Mouse (Mus musculus) CH12.LX (cell line): ENCODE data around the gene Tmem170b.

Experiments
- CHD1 ChIP-seq: IDR thresholded peaks from 2 replicates; pipeline ENCODE4 v1.6.1; 2012; ENCODE audit warnings: low read depth, low read length, improper control_type of control experiment, inconsistent platforms
- CTCF ChIP-seq, 2 experiments: IDR thresholded peaks in 1 of 2; conservative IDR thresholded peaks in 1 of 2; 2 replicates each; pipeline ENCODE4 v1.5.1; 2011 to 2012; ENCODE audit warnings: low read depth in 2 of 2, low read length in 2 of 2, improper control_type of control experiment in 1 of 2, inconsistent platforms in 1 of 2, mild to moderate bottlenecking in 1 of 2, moderate library complexity in 1 of 2
- EP300 ChIP-seq: IDR thresholded peaks from 2 replicates; pipeline ENCODE4 v1.6.1; 2011; ENCODE audit warnings: low read length, improper control_type of control experiment
- JUND ChIP-seq: conservative IDR thresholded peaks from 2 replicates; pipeline ENCODE4 v1.6.1; 2011; ENCODE audit warnings: low read depth, low read length, improper control_type of control experiment
- KAT2A ChIP-seq: IDR thresholded peaks from 2 replicates; pipeline ENCODE4 v1.6.1; 2012; ENCODE audit warnings: low read length, improper control_type of control experiment, inconsistent platforms; ENCODE audit not compliant: insufficient replicate concordance
- NRF1 ChIP-seq: IDR thresholded peaks from 2 replicates; pipeline ENCODE4 v1.6.1; 2014; ENCODE audit warnings: low read depth, mild to moderate bottlenecking, inconsistent platforms, low read length, improper control_type of control experiment, moderate library complexity
- POLR2A ChIP-seq: IDR thresholded peaks from 2 replicates; pipeline ENCODE4 v1.6.1; 2011; ENCODE audit warnings: low read depth, mild to moderate bottlenecking, improper control_type of control experiment, low read length
- ZC3H11A ChIP-seq: IDR thresholded peaks from 2 replicates; pipeline ENCODE4 v1.6.1; 2012; ENCODE audit warnings: low read depth, mild to moderate bottlenecking, inconsistent platforms, low read length, improper control_type of control experiment

DNA sequence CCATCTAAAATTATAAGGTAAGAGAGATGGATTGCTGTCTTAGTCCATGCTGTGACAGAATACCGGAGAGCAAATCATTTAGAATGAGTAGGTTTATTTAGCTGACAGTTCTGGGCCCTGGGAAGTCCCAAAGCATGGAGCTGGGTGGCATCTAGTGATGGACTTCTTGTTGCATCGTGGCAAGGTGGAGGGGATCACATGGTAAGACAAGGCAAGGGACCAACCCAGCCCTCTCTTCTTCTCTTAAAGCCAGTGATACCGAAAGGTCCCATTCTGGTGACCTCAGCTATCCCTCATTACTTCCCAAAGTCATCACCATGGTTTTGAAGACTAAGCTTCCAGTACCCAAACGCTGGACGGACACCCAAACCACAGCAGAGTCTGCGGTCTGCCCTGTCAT is 42.3 kb downstream of the Tmem170b start:
- TF ChIP-seq CTCF (conservative IDR thresholded peaks at IDR 0.05 in 1 of 2, IDR thresholded peaks at IDR 0.05 in 1 of 2; ENCODE audit: low read depth in 2 of 2, low read length in 2 of 2), result no peak
- TF ChIP-seq ZC3H11A, result no peak
- no peak for TF ChIP-seq NRF1
- TF ChIP-seq EP300, result no peak
- no peak for TF ChIP-seq POLR2A
- no peak for TF ChIP-seq JUND
- TF ChIP-seq KAT2A, result no peak
- TF ChIP-seq CHD1, result no peak
